Mouse (Mus musculus): ENCODE results near the gene Cirbp. TPM values are rescaled to one million over a fixed set of nuclear protein-coding genes. Genes with fewer than 3 reads are reported as not detected.

Gene Cirbp
- total and polyA plus RNA-seq, 2 experiments from 2014 or later: 121 to 330 TPM

DNA sequence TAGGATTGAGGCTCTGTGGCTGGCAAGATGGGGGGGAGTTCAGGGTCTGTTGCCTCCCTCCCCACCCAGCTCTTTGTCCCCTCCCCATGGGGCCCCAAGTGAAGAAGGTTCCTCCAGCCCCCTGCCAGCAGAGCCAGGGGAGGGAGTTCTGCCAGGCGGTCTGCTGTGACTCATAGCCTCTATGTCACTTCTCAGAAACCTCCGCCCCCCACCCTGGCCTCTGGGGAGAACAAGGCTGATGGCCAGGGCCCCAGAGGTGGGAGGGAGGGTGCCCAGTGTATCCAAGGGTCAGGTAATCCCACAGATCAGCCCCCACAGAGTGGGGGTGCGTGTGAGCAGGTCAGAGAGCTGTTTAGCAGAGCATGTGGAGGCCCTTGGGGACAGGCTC, 12.9 kb upstream of the Cirbp start:
- DNase-seq (ENCODE audit: low spot score): no peak
- Histone ChIP-seq H3K4me2 (ENCODE audit: low read depth, low read length) (peak overlapping the region; percentile 85), H3K27me3 (ENCODE audit: control insufficient read depth, insufficient read depth, low read length) (no peaks in the 10 kb centered on the region), H3K9ac (replicated peaks; ENCODE audit: low read depth, low read length) (peak overlapping the region; percentile 95), H3K9me3 (replicated peaks; ENCODE audit: control insufficient read depth, low read length) (no peaks in the 10 kb centered on the region), H3K36me3 (replicated peaks; ENCODE audit: control insufficient read depth, insufficient read depth, low read length) (peaks cover 68% of the 10 kb centered on the region), H3K27ac (ENCODE audit: low read depth) (peak overlapping the region; percentile 99), H3K4me1 (ENCODE audit: control insufficient read depth, insufficient read depth) (peaks cover 34% of the 10 kb centered on the region), H3K4me3 (ENCODE audit: low read depth, low read length) (peak overlapping the region; percentile 90)
- no peak for TF ChIP-seq CTCF (IDR thresholded peaks at IDR 0.05; ENCODE audit: low read depth)
- TF ChIP-seq EP300 (IDR thresholded peaks at IDR 0.05; ENCODE audit: low read depth): no peak
- 30% methylated on average over 3 of the region's 3 CpGs for whole genome bisulfite sequencing
- no peak for ATAC-seq (ENCODE audit: insufficient read depth, low read depth)

DNA sequence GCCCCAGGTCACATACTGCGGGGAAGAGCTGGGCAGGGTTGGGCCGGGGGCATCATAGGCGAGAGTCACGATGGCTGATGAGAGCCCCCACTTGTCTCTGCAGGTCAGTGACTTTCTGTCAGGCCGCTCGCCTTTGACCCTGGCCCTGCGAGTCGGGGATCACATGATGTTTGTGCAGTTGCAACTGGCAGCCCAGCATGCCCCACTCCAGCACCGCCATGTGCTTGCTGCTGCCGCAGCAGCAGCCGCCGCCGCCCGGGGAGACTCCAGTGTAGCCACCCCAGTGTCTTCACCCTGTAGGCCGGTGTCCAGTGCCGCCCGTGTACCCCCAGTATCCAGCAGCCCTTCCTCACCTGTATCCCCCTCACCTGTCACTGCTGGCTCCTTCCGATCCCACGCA, 12.1 kb upstream of the Cirbp start:
- peaks cover 68% of the 10 kb centered on the region for H3K36me3 ChIP-seq (replicated peaks; ENCODE audit: control insufficient read depth, insufficient read depth, low read length)
- ATAC-seq (ENCODE audit: insufficient read depth, low read depth) (no peak), DNase-seq (ENCODE audit: low spot score) (no peak)
- no peak for TF ChIP-seq CTCF (IDR thresholded peaks at IDR 0.05; ENCODE audit: low read depth)
- no peak for TF ChIP-seq EP300 (IDR thresholded peaks at IDR 0.05; ENCODE audit: low read depth)
- no peak overlapping the region for H3K4me2 ChIP-seq (ENCODE audit: low read depth, low read length)
- H3K9ac ChIP-seq (replicated peaks; ENCODE audit: low read depth, low read length): no peak overlapping the region; the same call in 1 of the 2 replicates
- H3K27ac ChIP-seq (ENCODE audit: low read depth): peak overlapping the region; percentile 99
- 87% methylated on average over 19 of the region's 19 CpGs for WGBS
- peaks cover 36% of the 10 kb centered on the region for H3K4me1 ChIP-seq (ENCODE audit: control insufficient read depth, insufficient read depth)
- no peaks in the 10 kb centered on the region for H3K27me3 ChIP-seq (ENCODE audit: control insufficient read depth, insufficient read depth, low read length)
- no peak overlapping the region for H3K4me3 ChIP-seq (ENCODE audit: low read depth, low read length)
- no peaks in the 10 kb centered on the region for H3K9me3 ChIP-seq (replicated peaks; ENCODE audit: control insufficient read depth, low read length)

DNA sequence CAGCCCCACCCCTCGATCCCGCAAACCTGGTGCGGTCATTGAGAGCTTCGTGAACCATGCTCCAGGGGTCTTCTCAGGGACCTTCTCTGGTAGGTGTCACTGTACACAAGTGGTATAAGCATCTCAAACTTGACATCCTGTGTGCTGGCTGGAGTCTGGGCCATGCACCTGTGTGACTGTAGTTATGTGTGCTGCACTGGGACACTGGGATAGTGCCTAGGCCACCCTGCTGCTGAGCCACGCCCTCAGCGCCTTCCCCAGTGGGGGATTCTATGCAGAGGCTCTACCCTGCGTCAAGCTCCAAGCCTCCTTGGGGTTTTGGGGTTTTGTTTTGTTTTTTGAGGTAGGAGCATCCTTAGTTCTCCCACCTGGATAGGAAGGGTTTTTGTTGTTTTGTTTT, 11.4 kb upstream of the Cirbp start:
- Histone ChIP-seq H3K27me3 (ENCODE audit: control insufficient read depth, insufficient read depth, low read length) (no peaks in the 10 kb centered on the region), H3K36me3 (replicated peaks; ENCODE audit: control insufficient read depth, insufficient read depth, low read length) (peaks cover 68% of the 10 kb centered on the region), H3K27ac (ENCODE audit: low read depth) (0 out of 2 replicates have a peak overlapping the region, but pooled peaks have one; percentile 16), H3K4me3 (ENCODE audit: low read depth, low read length) (no peak overlapping the region), H3K4me1 (ENCODE audit: control insufficient read depth, insufficient read depth) (peaks cover 43% of the 10 kb centered on the region), H3K9me3 (replicated peaks; ENCODE audit: control insufficient read depth, low read length) (no peaks in the 10 kb centered on the region), H3K9ac (replicated peaks; ENCODE audit: low read depth, low read length) (no peak overlapping the region), H3K4me2 (ENCODE audit: low read depth, low read length) (no peak overlapping the region)
- ATAC-seq (ENCODE audit: insufficient read depth, low read depth): no peak
- WGBS: 81% methylated on average over 7 of the region's 7 CpGs
- no peak for DNase-seq (ENCODE audit: low spot score)
- TF ChIP-seq CTCF (IDR thresholded peaks at IDR 0.05; ENCODE audit: low read depth) (no peak), EP300 (IDR thresholded peaks at IDR 0.05; ENCODE audit: low read depth) (no peak)

DNA sequence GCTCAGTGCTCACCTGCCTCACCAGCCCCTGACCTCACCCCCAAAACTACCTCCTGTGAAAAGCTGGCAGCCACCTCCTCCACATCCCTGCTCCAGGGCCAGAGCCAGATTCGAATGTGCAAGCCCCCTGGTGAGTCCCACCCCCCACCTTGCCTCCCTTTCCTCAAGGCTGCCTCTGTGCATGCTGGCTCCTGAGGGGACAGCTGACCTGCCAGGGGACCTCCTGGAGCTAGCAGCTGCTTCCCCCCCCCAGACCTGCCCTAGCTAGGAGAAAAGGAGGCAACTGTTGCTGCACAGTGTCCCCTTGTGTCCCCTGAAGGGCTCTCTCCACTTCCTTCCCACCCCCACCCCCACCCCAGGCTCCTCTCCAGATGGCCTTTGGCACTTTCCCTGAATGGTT, 10.5 kb upstream of the Cirbp start:
- TF ChIP-seq EP300 (IDR thresholded peaks at IDR 0.05; ENCODE audit: low read depth): no peak
- no peak for TF ChIP-seq CTCF (IDR thresholded peaks at IDR 0.05; ENCODE audit: low read depth)
- H3K4me1 ChIP-seq (ENCODE audit: control insufficient read depth, insufficient read depth): peaks cover 48% of the 10 kb centered on the region
- no peak overlapping the region for H3K9ac ChIP-seq (replicated peaks; ENCODE audit: low read depth, low read length)
- no peak for DNase-seq (ENCODE audit: low spot score)
- no peaks in the 10 kb centered on the region for H3K9me3 ChIP-seq (replicated peaks; ENCODE audit: control insufficient read depth, low read length)
- H3K4me3 ChIP-seq (ENCODE audit: low read depth, low read length): no peak overlapping the region
- ATAC-seq (ENCODE audit: insufficient read depth, low read depth): no peak
- H3K4me2 ChIP-seq (ENCODE audit: low read depth, low read length): no peak overlapping the region
- peaks cover 63% of the 10 kb centered on the region for H3K36me3 ChIP-seq (replicated peaks; ENCODE audit: control insufficient read depth, insufficient read depth, low read length)
- WGBS: 59% methylated on average over 1 of the region's 1 CpGs
- 0 out of 2 replicates have a peak overlapping the region, but pooled peaks have one; percentile 95 for H3K27ac ChIP-seq (ENCODE audit: low read depth)
- no peaks in the 10 kb centered on the region for H3K27me3 ChIP-seq (ENCODE audit: control insufficient read depth, insufficient read depth, low read length)

DNA sequence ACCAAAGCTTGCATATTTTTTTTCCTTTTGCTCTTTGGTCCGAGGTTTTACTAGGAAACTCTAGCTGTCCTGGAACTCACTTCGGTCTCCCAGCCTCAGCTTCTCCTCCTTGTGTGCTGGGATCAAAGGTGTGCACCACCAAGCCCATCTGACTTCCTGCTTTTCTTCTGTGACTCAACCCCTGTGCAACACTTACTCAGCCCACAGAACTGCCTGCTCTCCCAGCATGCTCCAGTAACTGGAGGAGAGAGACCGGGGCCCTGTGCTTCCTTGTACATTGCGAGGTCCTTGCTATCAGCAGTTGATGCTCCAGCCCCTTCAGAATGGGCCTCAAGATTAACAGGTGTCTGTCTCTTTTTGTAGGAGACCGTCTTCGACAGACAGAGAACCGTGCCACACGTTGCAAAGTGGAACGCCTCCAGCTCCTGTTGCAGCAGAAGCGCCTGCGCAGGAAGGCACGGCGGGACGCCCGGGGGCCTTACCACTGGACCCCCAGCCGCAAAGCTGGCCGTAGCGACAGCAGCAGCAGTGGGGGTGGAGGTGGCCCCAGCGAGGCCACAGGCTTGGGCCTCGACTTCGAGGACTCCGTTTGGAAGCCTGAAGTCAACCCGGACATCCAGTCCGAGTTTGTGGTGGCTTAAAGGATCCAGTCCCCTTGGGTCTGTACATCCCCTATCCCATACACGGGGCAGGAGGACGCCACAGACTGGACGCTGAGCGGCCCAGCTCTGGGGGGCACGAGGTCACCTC, 9.6 kb upstream of the Cirbp start:
- no peak for TF ChIP-seq EP300 (IDR thresholded peaks at IDR 0.05; ENCODE audit: low read depth)
- TF ChIP-seq CTCF (IDR thresholded peaks at IDR 0.05; ENCODE audit: low read depth): no peak
- peak overlapping the region; percentile 95 for H3K27ac ChIP-seq (ENCODE audit: low read depth)
- H3K27me3 ChIP-seq (ENCODE audit: control insufficient read depth, insufficient read depth, low read length): no peaks in the 10 kb centered on the region
- no peak overlapping the region for H3K9ac ChIP-seq (replicated peaks; ENCODE audit: low read depth, low read length)
- no peak for ATAC-seq (ENCODE audit: insufficient read depth, low read depth)
- peaks cover 57% of the 10 kb centered on the region for H3K4me1 ChIP-seq (ENCODE audit: control insufficient read depth, insufficient read depth)
- H3K4me2 ChIP-seq (ENCODE audit: low read depth, low read length): no peak overlapping the region
- no peak for DNase-seq (ENCODE audit: low spot score)
- 65% methylated on average over 29 of the region's 29 CpGs for WGBS
- H3K36me3 ChIP-seq (replicated peaks; ENCODE audit: control insufficient read depth, insufficient read depth, low read length): peaks cover 63% of the 10 kb centered on the region
- no peak overlapping the region for H3K4me3 ChIP-seq (ENCODE audit: low read depth, low read length)
- no peaks in the 10 kb centered on the region for H3K9me3 ChIP-seq (replicated peaks; ENCODE audit: control insufficient read depth, low read length)

DNA sequence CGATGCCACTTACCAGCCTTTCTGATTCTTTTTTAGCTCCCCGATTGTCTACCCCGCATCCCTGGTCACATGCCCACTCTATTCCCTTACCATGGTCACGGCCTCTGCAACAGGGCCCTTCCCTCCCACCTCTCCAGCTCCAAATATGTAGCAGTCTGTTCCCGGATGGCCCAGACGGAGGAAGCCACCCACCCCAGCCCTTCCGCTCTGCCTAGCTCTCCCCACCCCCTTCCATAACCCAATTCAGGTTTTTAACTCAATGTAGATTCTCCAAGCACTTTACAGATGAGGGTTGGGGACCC, 9.1 kb upstream of the Cirbp start:
- Histone ChIP-seq H3K4me1 (ENCODE audit: control insufficient read depth, insufficient read depth) (peaks cover 60% of the 10 kb centered on the region), H3K27ac (ENCODE audit: low read depth) (peak overlapping the region; percentile 95), H3K36me3 (replicated peaks; ENCODE audit: control insufficient read depth, insufficient read depth, low read length) (peaks cover 59% of the 10 kb centered on the region), H3K4me3 (ENCODE audit: low read depth, low read length) (no peak overlapping the region), H3K9ac (replicated peaks; ENCODE audit: low read depth, low read length) (no peak overlapping the region), H3K27me3 (ENCODE audit: control insufficient read depth, insufficient read depth, low read length) (no peaks in the 10 kb centered on the region), H3K9me3 (replicated peaks; ENCODE audit: control insufficient read depth, low read length) (no peaks in the 10 kb centered on the region), H3K4me2 (ENCODE audit: low read depth, low read length) (peak overlapping the region; percentile 8; the same call in 1 of the 2 replicates)
- ATAC-seq (ENCODE audit: insufficient read depth, low read depth) (no peak), DNase-seq (ENCODE audit: low spot score) (peak; percentile 35)
- 22% methylated on average over 7 of the region's 7 CpGs for WGBS
- no peak for TF ChIP-seq EP300 (IDR thresholded peaks at IDR 0.05; ENCODE audit: low read depth)
- no peak for TF ChIP-seq CTCF (IDR thresholded peaks at IDR 0.05; ENCODE audit: low read depth)

Measured in heart, postnatal 0 days (tissue).